Comparison of ENCODE assay signal across 12 mouse cellular contexts in genomic region chr3:21761219-21761600, GRCm38 (mm10).
"Had no signal": no experiment of that assay in that cellular context is flagged by ENCODE, and none has a peak within 500 bp of the region (broad histone marks: within the 10 kb centered on the region; RNA-seq: fewer than 3 reads in every experiment).

No protein-coding gene starts in this region.

- DNase-seq: lung, embryonic 14.5 days; retina, postnatal 1 day; right cerebral cortex, postnatal 4 days; spleen, adult 18-20 months; thymus, adult 18-20 months; thymus, postnatal 14 days had no signal

- H3K4me3 ChIP-seq: layer of hippocampus, adult 2 months; left cerebral cortex, adult 2 months; limb, embryonic 15.5 days; liver, embryonic 12.5 days; midbrain, embryonic 13.5 days; neural tube, embryonic 12.5 days had no signal

- ATAC-seq: liver, embryonic 12.5 days; midbrain, embryonic 13.5 days had no signal

- H3K36me3 ChIP-seq: limb, embryonic 15.5 days; liver, embryonic 12.5 days; midbrain, embryonic 13.5 days; neural tube, embryonic 12.5 days had no signal

- H3K4me2 ChIP-seq: limb, embryonic 15.5 days; liver, embryonic 12.5 days; lung, embryonic 14.5 days; midbrain, embryonic 13.5 days; neural tube, embryonic 12.5 days had no signal

- H3K9ac ChIP-seq: limb, embryonic 15.5 days; liver, embryonic 12.5 days; lung, embryonic 14.5 days; midbrain, embryonic 13.5 days; neural tube, embryonic 12.5 days had no signal

- H3K9me3 ChIP-seq: limb, embryonic 15.5 days; liver, embryonic 12.5 days; midbrain, embryonic 13.5 days; neural tube, embryonic 12.5 days had no signal

- H3K4me1 ChIP-seq: limb, embryonic 15.5 days; liver, embryonic 12.5 days; midbrain, embryonic 13.5 days; neural tube, embryonic 12.5 days had no signal

- H3K27ac ChIP-seq: layer of hippocampus, adult 2 months; left cerebral cortex, adult 2 months; limb, embryonic 15.5 days; liver, embryonic 12.5 days; midbrain, embryonic 13.5 days; neural tube, embryonic 12.5 days had no signal

- H3K27me3 ChIP-seq: limb, embryonic 15.5 days; liver, embryonic 12.5 days; midbrain, embryonic 13.5 days; neural tube, embryonic 12.5 days had no signal
